Mouse (Mus musculus) kidney, postnatal 0 days (tissue): ENCODE data around the gene Ikzf4. TPM values are rescaled to one million over a fixed set of nuclear protein-coding genes. Genes with fewer than 3 reads are reported as not detected.

Experiments
- ATAC-seq: fragments of 200-750 bp; cut with Nextera tagmentation; replicated peaks from 2 replicates; pipeline ENCODE4 v1.8.0; 2017; ENCODE audit warnings: low read depth, moderate number of reproducible peaks, moderate TSS enrichment, moderate library complexity; ENCODE audit not compliant: low FRiP score
- DNase-seq: peaks from one replicate; pipeline ENCODE4 v3.0.0-alpha.2; 2016; ENCODE audit warnings: low spot score
- H3K27ac ChIP-seq: fragments of 300-500 bp; sonication (generic); 2 replicates; pipeline ENCODE4 v1.5.1; 2014; ENCODE audit warnings: mild to moderate bottlenecking
- H3K27me3 ChIP-seq: fragments of 300-500 bp; sonication (generic); 2 replicates; pipeline ENCODE4 v1.6.1; 2014; ENCODE audit warnings: low read length, mixed read lengths; ENCODE audit not compliant: insufficient read depth
- H3K36me3 ChIP-seq: fragments of 300-500 bp; sonication (generic); 2 replicates; pipeline ENCODE4 v1.6.1; 2014; ENCODE audit warnings: low read length, mixed read lengths; ENCODE audit not compliant: insufficient read depth
- H3K4me1 ChIP-seq: fragments of 300-500 bp; sonication (generic); replicated peaks from 2 replicates; pipeline ENCODE4 v1.6.1; 2014; ENCODE audit warnings: antibody characterized with exemption, low read length, mixed read lengths; ENCODE audit not compliant: insufficient read depth
- H3K4me2 ChIP-seq: fragments of 300-500 bp; sonication (generic); 2 replicates; pipeline ENCODE4 v1.6.1; 2014; ENCODE audit warnings: mild to moderate bottlenecking, low read length, moderate library complexity, mixed read lengths
- H3K4me3 ChIP-seq: fragments of 300-500 bp; sonication (generic); replicated peaks from 2 replicates; pipeline ENCODE4 v1.5.1; 2014; ENCODE audit warnings: low read depth, low read length
- H3K9ac ChIP-seq: fragments of 300-500 bp; sonication (generic); 2 replicates; pipeline ENCODE4 v1.6.1; 2014; ENCODE audit warnings: low read depth, low read length
- H3K9me3 ChIP-seq: fragments of 300-500 bp; sonication (generic); replicated peaks from 2 replicates; pipeline ENCODE4 v1.6.1; 2016; ENCODE audit warnings: low read length, inconsistent platforms, mixed read lengths
- CTCF ChIP-seq: IDR thresholded peaks from 2 replicates; pipeline ENCODE4 v1.5.1; 2016; ENCODE audit warnings: antibody characterized with exemption, low read depth, mild to moderate bottlenecking, moderate library complexity
- WGBS: fragments of 180-500 bp; shearing (Covaris S2); extraction: QIAGEN DNeasy Blood & Tissue Kit; methylation state at CpG from one replicate; pipeline ENCODE4 v1.1.7; 2014; 5-methylcytosine and 5-hydroxymethylcytosine counted together
- polyA plus RNA-seq: library from polyadenylated mRNA; unstranded; fragments of >200 nt; fragmentation: Nextera tagmentation; extraction: Ambion mirVana; gene quantifications from 2 replicates; pipeline ENCODE4 v1.2.1, GENCODE M21; 2015

Ikzf4 gene
- polyA plus RNA-seq, 1 experiment from 2014 or later: 1.8 TPM

DNA sequence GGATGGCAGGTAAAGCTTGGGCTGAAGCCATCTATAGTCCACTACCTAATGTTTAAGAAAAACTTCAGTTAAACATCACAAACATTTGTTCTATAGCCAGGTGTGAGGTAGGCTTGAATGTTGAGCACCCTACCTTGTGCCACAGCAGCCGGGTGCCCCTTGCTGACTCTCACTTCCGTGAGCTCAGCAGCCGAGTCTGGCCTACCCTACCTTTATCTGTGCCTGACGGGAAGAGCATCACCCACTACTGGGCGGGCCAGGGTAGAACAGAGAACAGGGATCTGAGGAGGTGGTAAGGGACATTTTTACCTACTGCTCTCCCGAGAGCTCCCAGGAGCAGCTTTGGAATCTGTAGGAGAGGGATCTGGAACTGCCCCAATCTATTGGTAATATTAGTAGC lies 3.0 kb downstream of the Ikzf4 start:
- Histone ChIP-seq H3K36me3 (no peaks in the 10 kb centered on the region), H3K9me3 (no peaks in the 10 kb centered on the region), H3K27me3 (no peaks in the 10 kb centered on the region), H3K9ac (no peak overlapping the region), H3K4me1 (no peaks in the 10 kb centered on the region), H3K4me2 (no peak overlapping the region), H3K4me3 (no peak overlapping the region), H3K27ac (no peak overlapping the region)
- no peak for ATAC-seq
- no peak for DNase-seq
- 89% methylated on average over 6 of the region's 6 CpGs for WGBS
- no peak for TF ChIP-seq CTCF

DNA sequence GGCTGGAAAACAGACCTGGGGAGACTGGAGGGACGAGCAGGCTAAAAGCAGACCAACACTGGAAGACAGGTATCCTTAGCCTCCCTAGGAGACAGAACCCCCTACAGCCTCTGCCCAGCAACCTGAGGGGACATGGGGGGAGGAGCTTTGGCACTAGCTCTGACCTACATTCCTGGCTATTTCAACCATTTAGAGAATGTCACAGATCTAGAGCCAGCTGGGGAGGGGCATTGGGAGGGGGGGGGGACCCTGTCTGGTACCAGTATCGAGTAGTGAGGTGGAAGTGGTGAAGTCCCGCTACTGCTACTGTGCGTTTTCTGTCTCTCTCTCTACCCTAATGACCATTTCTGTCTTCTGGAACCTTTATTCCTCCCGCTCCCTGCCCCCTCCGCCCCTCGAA lies 3.9 kb downstream of the Ikzf4 start:
- Histone ChIP-seq H3K9ac (no peak overlapping the region), H3K4me1 (no peaks in the 10 kb centered on the region), H3K4me2 (no peak overlapping the region), H3K36me3 (no peaks in the 10 kb centered on the region), H3K27ac (no peak overlapping the region), H3K9me3 (no peaks in the 10 kb centered on the region), H3K4me3 (no peak overlapping the region), H3K27me3 (no peaks in the 10 kb centered on the region)
- no peak for DNase-seq
- TF ChIP-seq CTCF: no peak
- ATAC-seq: no peak
- 75% methylated on average over 7 of the region's 7 CpGs for WGBS

DNA sequence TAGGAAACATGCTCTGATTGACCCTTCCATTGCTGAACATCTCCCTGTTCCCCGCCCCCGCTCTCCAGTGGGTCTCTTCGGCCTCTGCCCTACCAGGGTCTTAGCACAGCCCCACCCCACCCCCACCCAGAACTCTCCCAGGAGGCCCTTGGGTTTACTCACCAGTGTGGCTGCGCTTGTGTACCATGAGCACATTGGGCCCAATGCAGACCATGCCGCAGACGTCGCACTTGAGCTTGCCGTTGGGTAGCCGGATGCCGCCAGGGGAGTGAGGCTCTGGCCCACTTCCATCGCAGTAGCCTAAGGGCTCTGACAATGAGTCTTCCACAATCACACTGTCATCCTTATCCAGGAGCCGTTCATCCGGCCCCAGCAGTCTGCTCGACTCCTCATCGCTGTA lies 4.9 kb downstream of the Ikzf4 start:
- H3K27ac ChIP-seq: no peak overlapping the region
- no peak for ATAC-seq
- DNase-seq: no peak
- H3K9me3 ChIP-seq: no peaks in the 10 kb centered on the region
- no peaks in the 10 kb centered on the region for H3K36me3 ChIP-seq
- 94% methylated on average over 15 of the region's 15 CpGs for WGBS
- no peak overlapping the region for H3K4me3 ChIP-seq
- no peaks in the 10 kb centered on the region for H3K4me1 ChIP-seq
- H3K9ac ChIP-seq: no peak overlapping the region
- H3K27me3 ChIP-seq: no peaks in the 10 kb centered on the region
- H3K4me2 ChIP-seq: no peak overlapping the region
- TF ChIP-seq CTCF: no peak

DNA sequence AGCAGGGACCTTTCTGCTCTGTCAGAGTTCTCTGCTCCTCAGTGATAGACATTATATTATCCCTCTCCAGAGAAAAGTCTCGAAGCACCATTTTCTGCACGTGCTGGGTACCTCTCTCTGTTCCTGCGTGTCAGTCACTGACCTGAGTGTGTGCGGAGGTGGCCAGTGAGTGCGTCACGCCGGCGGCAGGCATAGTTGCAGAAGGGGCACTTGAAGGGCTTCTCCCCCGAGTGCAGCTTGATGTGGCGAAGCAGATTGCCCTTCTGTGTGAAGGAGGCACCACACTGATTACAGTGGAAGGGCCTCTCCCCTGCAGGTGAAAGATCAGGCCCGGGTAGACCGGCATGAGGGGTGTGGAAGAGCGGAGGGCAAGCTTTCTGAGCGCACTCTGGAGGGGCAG lies 5.8 kb downstream of the Ikzf4 start:
- no peak for ATAC-seq
- H3K9ac ChIP-seq: no peak overlapping the region
- no peak for TF ChIP-seq CTCF
- H3K27ac ChIP-seq: no peak overlapping the region
- H3K4me3 ChIP-seq: no peak overlapping the region
- H3K4me2 ChIP-seq: no peak overlapping the region
- peaks cover 3% of the 10 kb centered on the region; the same call in 1 of the 2 replicates for H3K36me3 ChIP-seq
- H3K27me3 ChIP-seq: no peaks in the 10 kb centered on the region
- no peaks in the 10 kb centered on the region for H3K4me1 ChIP-seq
- no peak for DNase-seq
- WGBS: 84% methylated on average over 14 of the region's 14 CpGs
- no peaks in the 10 kb centered on the region for H3K9me3 ChIP-seq

DNA sequence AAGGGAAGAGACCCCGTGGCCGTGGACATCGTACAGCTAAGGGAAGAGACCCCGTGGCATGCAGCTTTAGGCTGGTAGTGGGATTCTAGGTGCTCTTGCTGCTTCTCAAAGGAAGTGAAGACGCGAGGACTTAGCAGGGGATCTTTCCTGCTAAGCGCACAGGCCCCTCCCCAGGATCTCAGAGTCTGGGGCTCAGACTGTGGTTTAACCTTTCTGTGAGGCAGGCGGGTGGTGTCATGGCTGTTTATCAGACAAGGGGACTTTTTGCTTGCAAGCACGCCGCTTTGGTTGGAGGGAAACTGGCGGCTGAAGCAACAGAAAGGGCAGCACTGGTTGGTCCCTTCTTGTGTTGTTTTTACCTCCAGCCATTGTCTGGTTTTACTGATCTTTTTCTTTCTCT lies 8.8 kb downstream of the Ikzf4 start:
- 29% methylated on average over 11 of the region's 11 CpGs for WGBS
- no peak overlapping the region for H3K9ac ChIP-seq
- H3K4me1 ChIP-seq: no peaks in the 10 kb centered on the region
- H3K4me3 ChIP-seq: no peak overlapping the region
- no peaks in the 10 kb centered on the region for H3K9me3 ChIP-seq
- H3K27me3 ChIP-seq: no peaks in the 10 kb centered on the region
- no peak overlapping the region for H3K27ac ChIP-seq
- DNase-seq: no peak
- peaks cover 3% of the 10 kb centered on the region; the same call in 1 of the 2 replicates for H3K36me3 ChIP-seq
- no peak for ATAC-seq
- TF ChIP-seq CTCF: no peak
- peak overlapping the region; percentile 15; the same call in 1 of the 2 replicates for H3K4me2 ChIP-seq

DNA sequence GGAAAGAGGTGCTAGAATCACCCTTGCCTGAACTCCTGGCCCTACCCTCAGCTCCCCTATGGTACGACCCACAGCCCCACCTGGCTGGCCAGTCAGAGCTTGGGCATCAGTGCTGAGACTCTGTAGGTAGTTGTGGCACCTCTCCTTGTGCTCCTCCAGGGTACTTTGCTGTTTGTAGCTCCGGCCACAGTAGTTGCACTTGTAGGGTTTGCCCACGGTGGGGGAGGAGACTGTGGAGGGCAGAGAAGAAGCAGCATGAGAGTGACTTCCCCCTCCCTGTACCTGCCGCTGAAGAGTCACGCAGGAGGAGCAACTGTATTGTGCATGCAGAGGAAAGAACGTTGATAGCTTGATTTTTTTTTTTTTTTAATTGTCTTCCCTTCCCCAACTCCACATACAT lies 9.2 kb downstream of the Ikzf4 start:
- no peak for ATAC-seq
- Histone ChIP-seq H3K27ac (no peak overlapping the region), H3K36me3 (peaks cover 3% of the 10 kb centered on the region; the same call in 1 of the 2 replicates), H3K4me3 (no peak overlapping the region), H3K9me3 (no peaks in the 10 kb centered on the region), H3K27me3 (no peaks in the 10 kb centered on the region), H3K4me2 (0 out of 2 replicates have a peak overlapping the region, but pooled peaks have one; percentile 15), H3K4me1 (no peaks in the 10 kb centered on the region), H3K9ac (no peak overlapping the region)
- TF ChIP-seq CTCF: no peak
- DNase-seq: no peak
- 50% methylated on average over 6 of the region's 6 CpGs for WGBS

DNA sequence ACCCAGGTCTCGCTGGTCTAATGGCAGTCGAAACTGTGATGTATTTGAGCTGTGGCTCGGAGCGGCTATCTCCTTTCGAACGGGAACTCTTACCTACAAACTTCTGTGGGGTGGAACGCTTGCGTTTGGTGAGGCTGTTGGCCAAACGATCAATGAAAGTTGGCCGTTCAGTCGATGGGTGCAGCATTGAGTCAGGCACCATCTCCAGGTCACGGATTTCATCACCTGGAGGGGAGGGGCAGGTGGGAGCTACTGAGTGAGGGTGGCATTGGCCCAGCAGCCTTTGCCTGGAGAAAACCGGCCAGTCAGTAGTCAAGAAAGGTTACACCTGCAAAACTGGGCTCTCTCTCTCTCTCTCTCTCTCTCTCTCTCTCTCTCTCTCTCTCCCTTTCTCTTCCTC lies 10.1 kb downstream of the Ikzf4 start:
- WGBS: 93% methylated on average over 13 of the region's 13 CpGs
- Histone ChIP-seq H3K4me2 (no peak overlapping the region), H3K27ac (no peak overlapping the region)

More for the DNA sequence above, 10.1 kb downstream of the Ikzf4 start:
- ATAC-seq (no peak), DNase-seq (no peak)
- Histone ChIP-seq H3K4me3 (no peak overlapping the region), H3K27me3 (no peaks in the 10 kb centered on the region), H3K36me3 (peaks cover 3% of the 10 kb centered on the region; the same call in 1 of the 2 replicates), H3K4me1 (no peaks in the 10 kb centered on the region), H3K9ac (no peak overlapping the region), H3K9me3 (no peaks in the 10 kb centered on the region)
- TF ChIP-seq CTCF: no peak
